Mouse (Mus musculus) embryo, embryonic 10.5 days (tissue): ENCODE data around the gene 9130019O22Rik.
"Not testable (repeated sequence)": the region's sequence is repeated elsewhere in the genome, so short reads cannot be mapped to it uniquely, and the experiment has no call there.

Experiments used
- DNase-seq: peaks from one replicate; pipeline ENCODE4 v3.0.0-alpha.2; 2015; ENCODE audit warnings: low spot score

Gene 9130019O22Rik

DNA sequence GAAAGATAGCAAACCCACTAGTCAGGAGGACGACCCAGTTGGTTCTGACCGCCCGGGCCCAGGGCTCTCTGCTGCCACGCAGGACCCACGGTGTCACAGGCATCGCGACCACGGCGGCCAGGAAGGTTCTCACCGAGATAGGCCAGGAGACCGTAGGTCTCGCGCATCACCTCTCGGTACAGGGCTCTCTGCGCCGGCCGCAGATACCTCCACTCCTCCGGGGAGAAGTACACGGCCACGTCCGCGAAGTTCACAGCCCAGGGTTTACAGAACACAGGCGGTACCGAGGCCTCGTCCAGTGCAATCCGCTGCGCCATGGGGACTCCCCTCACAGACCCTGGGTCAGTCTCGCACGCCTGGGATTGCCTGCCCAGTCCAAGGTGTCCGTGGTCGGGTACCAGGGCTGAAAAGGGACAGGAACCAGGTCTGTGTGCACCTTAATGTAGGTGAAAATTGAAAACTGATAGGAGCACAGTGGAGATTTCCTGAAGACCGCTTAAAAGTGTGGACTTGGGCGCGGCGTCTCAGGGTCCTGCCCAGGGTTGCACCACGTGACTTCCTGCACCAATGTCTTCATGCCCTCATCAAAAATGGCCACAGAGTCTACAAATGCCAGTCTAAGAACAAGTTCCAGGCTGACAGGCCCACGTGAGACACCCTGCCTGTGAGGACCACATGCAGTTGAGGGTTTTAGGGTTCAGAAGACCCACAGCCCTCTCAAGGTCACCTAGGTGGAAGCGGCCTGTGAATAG is at the start of gene 9130019O22Rik:
9130019O22Rik (minus strand) TSS at position 526 of the 752 bp plus-strand sequence.
- DNase-seq, result peak; percentile 94

GRCm38 (mm10) chr7:127435206-127435605 is 48.2 kb upstream of the 9130019O22Rik start:
- no peak for DNase-seq

DNA sequence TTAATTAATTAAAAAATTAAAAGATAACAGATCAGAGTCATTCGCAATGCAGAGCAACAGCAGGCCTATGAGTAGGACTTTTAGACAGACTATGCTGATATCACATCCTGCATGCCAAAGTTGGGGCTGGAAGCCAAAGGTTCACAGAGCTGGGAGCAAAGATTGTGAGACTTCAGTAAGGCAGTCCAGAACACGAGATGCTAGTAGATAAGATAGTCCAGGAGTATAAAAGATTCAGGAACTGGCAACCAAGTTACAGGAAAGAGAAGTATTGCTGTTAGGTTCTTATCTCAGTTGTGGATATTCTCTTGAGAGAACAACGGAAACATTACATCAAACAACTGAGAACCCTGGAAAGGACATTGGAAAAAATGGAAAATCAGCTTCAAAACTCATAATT is 39.4 kb upstream of the 9130019O22Rik start:
- no peak for DNase-seq

DNA sequence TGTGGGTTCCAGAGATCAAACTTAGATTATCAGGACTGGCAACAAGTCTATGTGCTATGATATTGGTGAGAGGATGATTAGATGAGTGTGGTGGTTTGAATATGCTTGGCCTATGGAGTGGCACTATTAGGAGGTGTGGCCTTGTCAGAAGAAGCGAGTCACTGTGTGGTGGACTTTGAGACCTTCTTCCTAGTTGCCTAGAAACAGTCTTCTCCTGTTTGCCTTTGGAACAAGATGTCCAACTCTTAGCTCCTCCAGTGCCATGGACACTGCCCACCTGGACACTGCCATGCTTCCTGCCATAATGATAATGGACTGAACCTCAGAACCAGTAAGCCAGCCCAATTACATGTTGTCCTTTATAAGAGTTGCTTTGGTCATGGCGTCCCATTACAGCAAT is 38.9 kb upstream of the 9130019O22Rik start:
- DNase-seq, result no peak

- DNase-seq, result no peak
Measured at GRCm38 (mm10) chr7:127425291-127425690, 38.3 kb upstream of the 9130019O22Rik start.

DNA sequence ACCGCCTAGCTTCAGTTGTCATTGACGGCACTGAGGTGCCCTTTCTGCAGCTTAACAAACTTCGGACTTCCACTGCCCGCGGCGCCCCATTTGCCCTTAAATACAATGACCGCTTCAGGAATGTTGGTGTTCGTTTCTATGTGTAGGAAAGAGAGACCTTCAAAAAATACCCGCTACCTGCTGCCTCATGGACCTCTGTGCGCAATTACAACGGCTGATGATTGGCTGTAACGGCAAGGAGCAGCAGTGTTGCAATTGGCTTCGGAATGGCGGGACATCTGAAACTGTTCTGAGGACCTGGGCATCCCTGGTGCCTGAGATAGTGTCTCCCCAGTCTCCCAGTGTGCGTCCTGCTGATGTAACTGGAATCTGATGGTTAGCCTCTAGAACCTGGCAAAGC is 35.3 kb upstream of the 9130019O22Rik start:
- no peak for DNase-seq

DNA sequence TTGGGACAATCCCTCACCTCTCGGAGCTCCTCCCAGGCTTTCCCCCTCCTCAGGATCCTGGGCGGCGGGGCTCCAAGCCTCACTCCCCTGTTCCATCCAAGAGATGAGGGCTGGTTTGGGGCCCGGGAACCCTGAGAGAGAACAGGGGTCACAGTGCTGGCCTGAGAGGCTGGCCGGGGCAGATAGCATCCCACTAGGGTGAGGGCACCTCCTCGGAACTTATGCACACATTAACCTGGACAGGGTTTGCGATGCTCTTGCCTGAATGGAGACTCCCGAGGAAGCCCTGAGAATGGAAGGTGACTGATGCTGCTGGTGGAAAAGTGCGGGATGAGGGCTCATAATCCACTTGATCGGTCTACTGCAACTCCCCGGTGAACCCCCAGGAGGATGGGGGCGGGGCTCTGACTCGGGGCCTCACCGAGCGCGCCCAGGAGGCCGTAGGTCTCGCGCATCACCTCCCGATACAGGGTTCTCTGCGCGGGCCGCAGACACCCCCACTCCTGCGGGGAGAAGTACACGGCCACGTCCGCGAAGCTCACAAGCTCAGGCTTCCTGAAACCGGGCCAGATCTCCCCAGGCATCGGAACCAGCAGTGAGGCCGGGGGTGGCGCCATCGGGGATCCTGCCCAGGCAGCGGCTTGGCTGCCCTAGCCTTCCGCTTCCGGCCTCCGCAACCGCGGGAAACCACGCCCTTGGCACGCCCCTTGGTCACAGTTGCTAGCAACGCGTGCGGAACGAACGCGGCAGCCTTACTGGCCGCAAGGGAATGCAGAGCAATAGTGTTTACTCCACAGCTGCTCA is 34.6 kb upstream of the 9130019O22Rik start, which contains the start of gene Zfp688:
Zfp688 (minus strand) TSS at position 681 of the 804 bp plus-strand sequence.
- DNase-seq, result peak; percentile 94

GRCm38 (mm10) chr7:127411418-127411817 is 24.5 kb upstream of the 9130019O22Rik start:
- no peak for DNase-seq

GRCm38 (mm10) chr7:127406002-127406987 is 19.3 kb upstream of the 9130019O22Rik start, which contains the start of gene Zfp764:
TSS of gene Zfp764 (minus strand) at chr7:127406822.
- peak; percentile 94 for DNase-seq

DNA sequence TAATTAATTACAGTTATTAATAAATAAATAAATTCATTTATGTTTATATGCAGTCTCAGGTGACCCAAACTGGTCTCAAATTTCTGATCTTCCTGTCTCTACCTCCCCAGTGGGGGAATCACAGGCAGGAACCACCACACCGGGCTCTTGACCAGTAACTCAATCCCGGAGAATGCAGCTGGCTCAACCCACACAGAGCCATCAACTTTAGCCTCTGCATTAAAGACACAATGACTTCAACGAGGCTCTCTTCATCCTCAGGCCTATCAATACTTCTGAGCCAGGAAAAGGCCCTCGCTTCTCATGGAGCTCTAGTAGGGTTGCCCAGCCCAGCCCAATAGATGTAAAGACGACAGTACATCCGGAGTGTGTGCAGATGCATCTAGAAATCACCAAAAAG is 17.1 kb upstream of the 9130019O22Rik start:
- not testable (repeated sequence) for DNase-seq

GRCm38 (mm10) chr7:127402980-127403379 is 16.0 kb upstream of the 9130019O22Rik start:
- no peak for DNase-seq

- DNase-seq, result no peak
Measured at GRCm38 (mm10) chr7:127400355-127400754, 13.4 kb upstream of the 9130019O22Rik start.

- no peak for DNase-seq
Measured at GRCm38 (mm10) chr7:127393944-127394333, 7.0 kb upstream of the 9130019O22Rik start.

GRCm38 (mm10) chr7:127393157-127393943 is 6.4 kb upstream of the 9130019O22Rik start, which contains the start of gene E430018J23Rik:
TSS of gene E430018J23Rik (minus strand) at chr7:127393629.
- peak; percentile 100 for DNase-seq

- DNase-seq, result no peak
Measured at GRCm38 (mm10) chr7:127392251-127392824, 5.4 kb upstream of the 9130019O22Rik start.

DNA sequence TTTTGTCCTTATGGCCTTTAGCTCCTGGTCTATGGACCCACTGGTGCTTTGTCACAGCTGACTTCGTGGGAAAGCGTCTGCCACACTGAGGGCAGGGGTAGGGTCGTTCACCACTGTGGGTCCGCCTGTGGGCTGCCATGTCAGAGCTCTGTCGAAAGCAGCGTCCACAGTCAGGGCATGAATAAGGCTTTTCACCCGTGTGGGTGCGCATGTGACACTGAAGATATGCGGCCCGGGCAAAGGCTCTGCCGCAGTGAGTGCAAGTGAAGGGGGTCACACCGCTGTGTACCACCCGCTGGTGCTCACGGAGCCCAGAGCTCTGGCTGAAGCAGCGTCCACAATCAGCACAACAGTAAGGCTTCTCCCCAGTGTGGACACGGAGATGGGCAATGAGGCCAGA is 4.6 kb upstream of the 9130019O22Rik start:
- DNase-seq, result no peak

GRCm38 (mm10) chr7:127390306-127390705 is 3.3 kb upstream of the 9130019O22Rik start:
- DNase-seq, result no peak

DNA sequence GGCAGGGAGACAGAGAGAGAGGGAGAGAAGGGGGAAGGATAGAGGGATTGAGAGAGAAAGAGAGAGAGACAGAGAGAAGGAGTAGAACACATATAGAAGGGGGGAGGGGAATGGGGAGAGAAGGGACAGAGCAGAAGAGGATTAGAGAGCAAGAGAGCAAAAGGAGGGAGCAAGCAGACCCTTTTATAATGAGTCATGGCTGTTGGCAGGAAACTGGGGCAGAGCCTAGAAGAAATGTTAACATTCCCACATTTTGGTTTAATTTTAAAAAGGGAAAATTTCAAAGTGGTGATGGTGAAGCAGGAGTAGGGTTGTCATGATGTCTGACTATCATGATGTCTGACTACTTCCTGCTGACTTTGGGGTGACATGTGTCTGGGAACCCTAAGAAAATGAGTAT is 1.2 kb upstream of the 9130019O22Rik start:
- not testable (repeated sequence) for DNase-seq

DNA sequence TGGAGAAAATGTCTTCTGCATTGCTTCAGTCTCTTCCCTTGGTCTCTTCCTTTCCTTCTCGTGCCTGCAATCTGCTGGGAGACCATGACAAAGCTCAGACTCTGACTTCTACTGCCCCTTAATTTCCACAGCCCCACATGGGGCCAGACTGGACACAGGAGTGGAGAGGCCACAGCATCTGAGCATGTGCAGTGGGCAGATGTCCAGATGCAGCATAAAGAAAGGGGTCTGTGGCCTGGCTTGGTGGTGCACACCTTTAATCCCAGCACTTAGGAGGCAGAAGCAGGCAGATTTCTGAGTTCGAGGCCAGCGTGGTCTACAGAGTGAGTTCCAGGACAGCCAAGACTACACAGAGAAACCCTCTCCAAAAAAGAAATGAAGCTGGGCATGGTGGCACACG is 1.4 kb downstream of the 9130019O22Rik start:
- DNase-seq, result not testable (repeated sequence)

DNA sequence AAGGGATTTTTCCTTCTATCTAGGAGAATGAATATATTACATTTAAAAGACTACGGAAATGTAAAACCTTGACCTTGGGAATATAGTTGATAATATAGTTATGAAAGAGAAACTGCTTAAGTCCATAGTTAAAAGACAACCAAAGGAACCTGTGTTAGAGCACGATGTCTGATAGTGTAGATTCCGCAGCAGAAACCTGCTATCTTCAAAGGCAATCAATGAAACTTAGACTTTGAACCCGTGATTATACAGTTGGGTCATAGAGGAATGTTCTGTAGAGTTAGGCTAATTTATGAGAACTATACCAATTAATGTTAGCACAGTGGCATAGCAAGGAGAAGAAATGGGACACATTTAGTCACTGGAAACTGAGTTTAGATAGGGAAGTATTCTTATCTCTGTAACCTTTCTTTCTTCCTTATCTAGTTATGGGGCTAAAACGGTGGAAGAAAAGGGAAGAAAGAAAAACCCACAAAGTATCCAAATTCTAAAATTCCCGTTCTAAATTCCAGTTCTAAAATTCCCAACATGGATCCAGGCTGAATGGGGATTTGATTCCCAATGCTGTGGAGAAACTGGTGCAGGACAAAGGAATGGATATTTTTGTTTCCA is 8.6 kb downstream of the 9130019O22Rik start:
- DNase-seq, result no peak
